Mouse (Mus musculus) thymus, adult 18-20 months (tissue): ENCODE measurements around the gene Vmn2r81.
"Not testable (repeated sequence)": the region's sequence is repeated elsewhere in the genome, so short reads cannot be mapped to it uniquely, and the experiment has no call there.

ENCODE experiments used
- DNase-seq, 2 experiments: peaks; one replicate each; pipeline ENCODE4 v3.0.0; 2022; ENCODE audit warnings: mixed read lengths in 2 of 2

Gene Vmn2r81

GRCm38 (mm10) chr10:79247392-79247791, at the start of gene Vmn2r81:
Gene Vmn2r81 (plus strand): TSS chr10:79247692.
- not testable (repeated sequence) for DNase-seq

- DNase-seq, result not testable (repeated sequence)
Observed at GRCm38 (mm10) chr10:79199973-79200372, 47.5 kb upstream of the Vmn2r81 start.

- DNase-seq, result no peak
Observed at GRCm38 (mm10) chr10:79220432-79220831, 27.1 kb upstream of the Vmn2r81 start.

- no peak for DNase-seq
Observed at GRCm38 (mm10) chr10:79221606-79222005, 25.9 kb upstream of the Vmn2r81 start.

GRCm38 (mm10) chr10:79222214-79222613, 25.3 kb upstream of the Vmn2r81 start:
- no peak for DNase-seq

GRCm38 (mm10) chr10:79322033-79322736, 74.7 kb downstream of the Vmn2r81 start:
- not testable (repeated sequence) for DNase-seq

- DNase-seq, result no peak
Observed at GRCm38 (mm10) chr10:79322737-79323086, 75.2 kb downstream of the Vmn2r81 start.
